Mouse (Mus musculus) heart, embryonic 12.5 days (tissue): ENCODE measurements at regions not wholly inside any gene's neighbourhood (a gene's known extent, or its start where the extent isn't known, plus 50 kb on each side); places are given as distances from the start of the nearest gene placed in this dataset.
A peak's percentile ranks its signal among the peaks of the same experiment; 100 is the strongest.

Experiments used
- ATAC-seq: fragments of 200-750 bp; cut with Nextera tagmentation; 2 replicates; pipeline ENCODE4 v1.8.0; 2017; ENCODE audit warnings: moderate TSS enrichment, moderate library complexity; ENCODE audit not compliant: insufficient number of reproducible peaks, low FRiP score
- H3K27ac ChIP-seq: fragments of 300-500 bp; sonication (generic); 2 replicates; pipeline ENCODE4 v1.5.1; 2016; ENCODE audit warnings: mild to moderate bottlenecking, moderate library complexity; ENCODE audit not compliant: poor library complexity, severe bottlenecking
- H3K27me3 ChIP-seq: fragments of 300-500 bp; sonication (generic); replicated peaks from 2 replicates; pipeline ENCODE4 v1.6.1; 2016; ENCODE audit warnings: mild to moderate bottlenecking, moderate library complexity
- H3K36me3 ChIP-seq: fragments of 300-500 bp; sonication (generic); 2 replicates; pipeline ENCODE4 v1.6.1; 2016; ENCODE audit warnings: mild to moderate bottlenecking, moderate library complexity
- H3K4me1 ChIP-seq: fragments of 300-500 bp; sonication (generic); replicated peaks from 2 replicates; pipeline ENCODE4 v1.6.1; 2016; ENCODE audit warnings: mild to moderate bottlenecking
- H3K4me2 ChIP-seq: fragments of 300-500 bp; sonication (generic); 2 replicates; pipeline ENCODE4 v1.6.1; 2016; ENCODE audit warnings: mild to moderate bottlenecking, moderate library complexity
- H3K4me3 ChIP-seq: fragments of 300-500 bp; sonication (generic); 2 replicates; pipeline ENCODE4 v1.5.1; 2016; ENCODE audit warnings: mild to moderate bottlenecking
- H3K9ac ChIP-seq: fragments of 300-500 bp; sonication (generic); 2 replicates; pipeline ENCODE4 v1.6.1; 2016; ENCODE audit warnings: mild to moderate bottlenecking, moderate library complexity
- H3K9me3 ChIP-seq: fragments of 300-500 bp; sonication (generic); replicated peaks from 2 replicates; pipeline ENCODE4 v1.6.1; 2016; ENCODE audit warnings: mild to moderate bottlenecking, moderate library complexity
- WGBS: fragments of 180-500 bp; shearing (Covaris S2); methylation state at CpG from one replicate; pipeline ENCODE4 v1.1.7; 2016; 5-methylcytosine and 5-hydroxymethylcytosine counted together

DNA sequence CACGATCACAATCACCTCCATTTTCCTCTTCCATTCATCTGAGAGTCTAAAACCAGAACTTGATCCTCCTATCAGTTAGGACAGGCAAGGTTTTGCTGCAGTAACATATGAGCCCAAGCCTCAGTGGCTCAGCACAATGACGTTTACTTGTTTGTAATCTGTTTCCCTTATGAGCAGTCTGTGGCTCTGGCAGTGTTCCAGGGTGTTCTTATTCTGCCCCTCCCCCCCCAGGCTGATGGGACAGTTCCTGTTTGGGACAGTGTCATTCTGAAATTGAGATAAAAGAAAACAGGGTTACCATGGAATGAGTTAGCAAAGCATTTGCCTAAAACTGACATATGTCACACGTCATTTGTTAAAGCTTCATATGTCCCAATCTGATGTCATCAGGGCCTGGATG, 75.5 kb downstream of the Vcpkmt start:
- 64% methylated on average over 3 of the region's 3 CpGs for WGBS
- no peaks in the 10 kb centered on the region for H3K9me3 ChIP-seq
- no peak overlapping the region for H3K9ac ChIP-seq
- H3K27ac ChIP-seq, result no peak overlapping the region
- no peaks in the 10 kb centered on the region for H3K36me3 ChIP-seq
- no peak overlapping the region for H3K4me3 ChIP-seq
- no peak for ATAC-seq
- H3K4me2 ChIP-seq, result no peak overlapping the region
- no peaks in the 10 kb centered on the region for H3K27me3 ChIP-seq
- H3K4me1 ChIP-seq, result peaks cover 17% of the 10 kb centered on the region

DNA sequence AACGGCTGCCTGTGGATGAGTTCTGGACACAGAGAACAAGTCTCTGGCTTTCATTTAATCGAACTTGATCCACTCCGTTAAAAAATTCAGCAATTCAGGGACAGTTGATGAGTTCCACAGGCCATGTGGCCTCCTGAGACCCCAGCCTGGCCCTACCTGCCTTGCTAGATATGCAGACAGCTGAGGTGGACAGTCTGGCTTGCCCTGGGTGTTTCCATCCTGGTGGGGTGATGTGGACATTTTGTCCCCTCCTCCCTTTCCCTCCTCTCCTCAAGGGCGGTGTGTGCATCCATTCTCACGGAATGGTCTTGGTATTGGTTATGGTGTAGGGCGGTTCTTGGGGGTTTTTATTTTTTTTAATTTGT, 80.1 kb downstream of the Vcpkmt start:
- 0 out of 2 replicates have a peak, but pooled peaks have one; percentile 3 for ATAC-seq
- Histone ChIP-seq H3K9me3 (no peaks in the 10 kb centered on the region), H3K4me3 (no peak overlapping the region), H3K4me1 (peaks cover 25% of the 10 kb centered on the region), H3K27ac (peak overlapping the region; percentile 87), H3K9ac (peak overlapping the region; percentile 36; the same call in 1 of the 2 replicates), H3K36me3 (no peaks in the 10 kb centered on the region), H3K4me2 (peak overlapping the region; percentile 46), H3K27me3 (no peaks in the 10 kb centered on the region)
- WGBS, result 69% methylated on average over 6 of the region's 6 CpGs

DNA sequence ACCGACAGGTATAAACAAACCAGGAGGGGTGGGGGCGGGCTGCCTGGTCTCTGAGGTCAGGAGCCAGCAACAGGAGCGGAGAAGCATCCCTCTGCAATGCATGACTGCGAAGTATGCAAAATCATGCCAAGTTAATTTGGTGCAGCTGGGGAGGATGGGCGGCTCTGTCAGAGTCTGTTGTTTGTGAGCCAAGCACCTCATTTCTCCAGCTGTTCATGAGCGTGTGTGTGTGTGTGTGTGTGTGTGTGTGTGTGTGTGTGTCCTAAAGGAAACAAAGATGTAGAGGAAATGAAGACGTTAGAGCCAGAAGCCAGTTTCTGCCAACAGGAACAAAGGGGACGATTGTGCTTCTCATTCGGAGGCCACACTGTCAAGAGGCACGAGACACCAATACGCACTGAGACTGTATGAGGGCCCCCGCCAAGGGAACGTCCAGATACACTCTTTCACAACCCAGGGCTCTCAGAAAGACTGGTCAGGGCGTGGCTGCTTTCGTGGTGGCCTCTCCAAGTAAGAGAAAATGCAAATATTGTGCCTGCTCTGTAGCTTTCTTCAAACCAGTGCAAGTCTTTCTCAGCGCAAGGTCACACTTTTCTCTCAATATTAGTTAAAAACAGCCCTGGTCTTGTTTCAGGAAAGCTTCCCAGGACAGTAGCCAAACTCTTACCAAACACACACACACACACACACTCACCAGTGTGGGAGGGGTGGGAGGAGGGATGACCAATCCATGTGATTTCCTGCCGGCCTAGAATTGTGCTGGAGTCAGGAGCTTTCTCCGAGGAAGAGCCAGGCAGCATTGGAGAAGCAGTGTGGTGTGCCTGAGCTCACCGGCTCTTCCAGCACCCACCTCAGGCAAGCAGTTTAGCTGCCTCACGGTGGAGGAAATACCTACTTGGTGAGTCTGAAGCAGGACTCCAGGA, 80.8 kb downstream of the Vcpkmt start:
- Histone ChIP-seq H3K27me3 (no peaks in the 10 kb centered on the region), H3K4me1 (peaks cover 29% of the 10 kb centered on the region), H3K4me3 (no peak overlapping the region), H3K27ac (peak overlapping the region; percentile 87), H3K36me3 (no peaks in the 10 kb centered on the region), H3K9ac (peak overlapping the region; percentile 36; the same call in 1 of the 2 replicates), H3K4me2 (peak overlapping the region; percentile 46), H3K9me3 (no peaks in the 10 kb centered on the region)
- 32% methylated on average over 20 of the region's 20 CpGs for WGBS
- peak; percentile 89 for ATAC-seq

DNA sequence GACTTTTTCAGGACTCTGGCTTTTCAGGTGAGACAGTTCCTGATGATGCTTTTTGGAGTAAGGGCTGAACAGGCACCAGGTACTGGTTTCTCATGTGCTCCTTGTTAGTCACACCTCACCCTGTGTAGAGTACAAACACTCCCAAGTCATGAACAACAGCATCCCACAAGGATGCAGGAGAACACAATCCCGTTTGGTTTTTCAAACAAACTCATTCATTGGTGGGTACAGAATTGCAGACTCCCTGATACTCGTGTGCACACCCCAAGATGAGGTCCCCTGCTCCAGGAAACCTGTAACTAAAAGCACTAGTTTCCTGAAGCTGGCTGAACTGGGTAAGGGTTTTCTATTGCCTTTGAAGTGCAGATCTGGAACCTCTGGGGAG, 81.5 kb downstream of the Vcpkmt start:
- peaks cover 31% of the 10 kb centered on the region for H3K4me1 ChIP-seq
- no peak overlapping the region for H3K9ac ChIP-seq
- no peaks in the 10 kb centered on the region for H3K27me3 ChIP-seq
- peak overlapping the region; percentile 46; the same call in 1 of the 2 replicates for H3K4me2 ChIP-seq
- no peaks in the 10 kb centered on the region for H3K36me3 ChIP-seq
- no peak overlapping the region for H3K4me3 ChIP-seq
- no peak for ATAC-seq
- H3K27ac ChIP-seq, result peak overlapping the region; percentile 87
- no peaks in the 10 kb centered on the region for H3K9me3 ChIP-seq
- WGBS, result 35% methylated on average over 2 of the region's 2 CpGs

DNA sequence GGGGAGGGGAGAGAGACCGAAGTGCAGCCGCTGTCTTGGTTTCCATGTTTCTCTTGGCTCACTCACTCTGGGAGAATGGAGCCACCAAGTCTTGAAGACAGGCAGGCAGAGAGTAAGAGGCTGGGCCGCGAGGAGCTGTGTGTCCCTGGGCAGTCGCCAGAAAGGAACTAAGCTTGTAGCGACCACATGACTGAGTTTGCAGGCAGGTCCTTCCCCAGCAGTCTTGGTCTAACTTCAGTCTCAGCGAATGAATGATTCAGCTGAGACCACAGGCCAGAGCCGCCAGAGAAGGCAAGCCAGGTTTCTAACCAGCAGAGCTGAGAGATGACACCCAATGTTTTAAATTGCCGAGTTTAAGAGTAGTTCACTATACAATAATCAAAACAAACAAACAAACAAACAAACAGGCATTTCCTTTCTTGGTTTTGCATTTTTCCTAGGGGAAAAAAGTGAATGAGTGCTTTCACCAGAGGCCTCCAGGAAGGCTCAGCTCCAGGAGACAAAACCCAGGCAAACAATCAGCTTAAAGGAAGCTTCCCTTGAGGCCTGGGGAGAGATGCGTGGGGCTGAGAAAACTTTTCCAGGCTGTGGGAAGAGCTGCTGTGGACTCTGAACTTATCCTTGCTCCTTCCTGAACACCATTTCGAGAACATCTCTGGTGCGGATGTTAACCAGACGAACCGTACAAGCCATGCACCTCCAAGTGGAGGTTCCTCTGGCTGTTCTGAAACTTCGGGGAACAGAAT, 82.1 kb downstream of the Vcpkmt start:
- Histone ChIP-seq H3K9me3 (no peaks in the 10 kb centered on the region), H3K36me3 (no peaks in the 10 kb centered on the region), H3K9ac (no peak overlapping the region), H3K4me2 (no peak overlapping the region), H3K27me3 (no peaks in the 10 kb centered on the region), H3K27ac (peak overlapping the region; percentile 87), H3K4me1 (peaks cover 37% of the 10 kb centered on the region), H3K4me3 (no peak overlapping the region)
- peak; percentile 35; the same call in 1 of the 2 replicates for ATAC-seq
- WGBS, result 63% methylated on average over 15 of the region's 15 CpGs

DNA sequence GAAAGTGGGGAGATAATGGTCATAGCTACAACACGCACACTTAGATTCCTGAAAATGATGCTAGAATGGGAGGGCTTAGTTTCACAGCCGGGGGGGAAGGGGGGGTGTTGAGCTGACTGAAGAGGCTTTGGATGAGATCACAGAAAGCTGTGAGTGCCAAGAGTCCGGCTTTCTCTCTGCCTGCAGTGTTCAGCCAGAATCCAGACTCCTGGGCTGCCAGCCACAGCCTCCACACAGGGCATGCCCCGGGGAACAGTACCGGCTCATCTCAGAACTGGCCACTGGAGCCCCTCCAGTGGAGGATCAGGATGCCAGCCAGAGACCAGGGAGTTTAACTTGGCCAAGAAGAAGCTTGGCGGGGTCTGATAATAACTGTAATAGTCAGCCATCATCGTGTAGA, 85.7 kb downstream of the Vcpkmt start:
- Histone ChIP-seq H3K4me3 (no peak overlapping the region), H3K27ac (peak overlapping the region; percentile 22; the same call in 1 of the 2 replicates), H3K9me3 (no peaks in the 10 kb centered on the region), H3K4me2 (no peak overlapping the region), H3K4me1 (peaks cover 37% of the 10 kb centered on the region), H3K9ac (no peak overlapping the region), H3K36me3 (no peaks in the 10 kb centered on the region), H3K27me3 (no peaks in the 10 kb centered on the region)
- WGBS, result 65% methylated on average over 7 of the region's 7 CpGs
- no peak for ATAC-seq

DNA sequence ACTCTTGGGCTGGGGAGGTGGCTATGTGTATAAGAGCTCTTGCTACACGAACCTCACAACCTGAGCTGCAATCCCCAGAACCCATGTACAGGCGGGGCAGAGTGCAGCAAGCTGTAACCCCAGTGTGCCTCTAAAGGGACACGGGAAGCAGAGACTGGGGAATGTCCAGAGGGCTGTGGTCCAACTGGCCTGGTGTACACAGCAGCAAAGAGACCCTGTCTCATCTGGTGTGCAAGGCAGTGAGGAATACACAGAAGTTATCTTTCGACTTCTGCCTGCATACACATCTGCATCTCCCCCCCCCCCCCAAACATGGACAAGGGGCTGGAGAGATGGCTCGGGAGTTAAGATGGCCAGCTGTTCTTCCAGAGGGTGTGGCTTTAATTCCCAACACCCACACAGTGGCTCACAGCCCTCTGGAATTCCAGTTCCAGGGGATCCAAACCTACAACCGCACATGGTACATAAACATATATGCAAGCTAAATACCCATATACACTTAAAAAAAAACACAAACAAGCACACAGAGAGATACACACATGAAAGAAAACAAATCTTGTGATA, 86.4 kb downstream of the Vcpkmt start:
- no peak for ATAC-seq
- no peak overlapping the region for H3K4me2 ChIP-seq
- 69% methylated on average over 6 of the region's 6 CpGs for WGBS

DNA sequence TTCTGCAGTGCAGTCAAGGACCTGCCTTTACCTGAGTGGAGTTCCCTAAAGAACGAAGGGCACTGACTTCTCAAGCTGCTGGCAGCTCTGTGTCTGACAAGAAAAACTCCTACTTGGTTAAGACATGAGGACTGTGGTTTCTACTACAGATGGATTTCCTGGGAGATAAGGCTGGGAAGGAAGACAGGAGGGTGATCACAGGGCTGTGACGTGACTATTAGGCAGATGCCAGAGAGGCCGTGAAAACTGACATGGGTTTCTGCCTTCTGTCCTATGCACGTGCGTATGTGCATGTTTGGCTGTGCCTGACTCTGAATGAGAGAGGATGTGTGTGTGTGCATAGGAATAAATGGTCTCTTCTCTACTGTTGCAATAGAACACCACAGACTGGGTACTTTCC, 87.1 kb downstream of the Vcpkmt start:
- 61% methylated on average over 5 of the region's 5 CpGs for WGBS
- Histone ChIP-seq H3K4me3 (no peak overlapping the region), H3K36me3 (no peaks in the 10 kb centered on the region), H3K27me3 (no peaks in the 10 kb centered on the region), H3K9me3 (no peaks in the 10 kb centered on the region), H3K27ac (no peak overlapping the region), H3K9ac (0 out of 2 replicates have a peak overlapping the region, but pooled peaks have one; percentile 10), H3K4me2 (no peak overlapping the region), H3K4me1 (peaks cover 24% of the 10 kb centered on the region)
- no peak for ATAC-seq

More for the DNA sequence above, 86.4 kb downstream of the Vcpkmt start:
- H3K27me3 ChIP-seq, result no peaks in the 10 kb centered on the region
- H3K9ac ChIP-seq, result no peak overlapping the region
- no peak overlapping the region for H3K27ac ChIP-seq
- peaks cover 31% of the 10 kb centered on the region for H3K4me1 ChIP-seq
- no peaks in the 10 kb centered on the region for H3K36me3 ChIP-seq
- no peak overlapping the region for H3K4me3 ChIP-seq
- H3K9me3 ChIP-seq, result no peaks in the 10 kb centered on the region

DNA sequence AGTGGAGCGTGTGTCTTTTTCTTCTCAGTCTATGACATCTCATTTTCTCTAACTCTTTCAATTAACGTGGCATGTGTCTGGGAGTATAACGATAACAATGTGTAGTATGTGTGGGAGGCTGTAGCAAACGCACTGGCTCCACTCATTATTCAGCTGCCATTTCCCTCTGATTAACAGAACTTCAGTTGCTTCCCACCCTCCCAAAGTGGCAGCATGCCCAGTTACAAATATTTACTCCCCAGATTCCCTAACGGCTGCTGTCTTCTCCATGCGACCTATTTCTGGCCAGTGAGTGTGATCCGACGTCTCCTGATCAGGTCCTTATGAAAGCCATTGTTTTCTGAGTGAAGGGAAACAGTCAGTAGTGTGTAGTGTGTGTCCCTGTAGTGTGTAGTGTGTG, 88.2 kb downstream of the Vcpkmt start:
- WGBS, result 55% methylated on average over 8 of the region's 8 CpGs
- H3K36me3 ChIP-seq, result no peaks in the 10 kb centered on the region
- no peak overlapping the region for H3K4me2 ChIP-seq
- peaks cover 8% of the 10 kb centered on the region; the same call in 1 of the 2 replicates for H3K27me3 ChIP-seq
- no peaks in the 10 kb centered on the region for H3K9me3 ChIP-seq
- no peak overlapping the region for H3K9ac ChIP-seq
- peak overlapping the region; percentile 23 for H3K27ac ChIP-seq
- no peak overlapping the region for H3K4me3 ChIP-seq
- ATAC-seq, result no peak
- H3K4me1 ChIP-seq, result peaks cover 22% of the 10 kb centered on the region

DNA sequence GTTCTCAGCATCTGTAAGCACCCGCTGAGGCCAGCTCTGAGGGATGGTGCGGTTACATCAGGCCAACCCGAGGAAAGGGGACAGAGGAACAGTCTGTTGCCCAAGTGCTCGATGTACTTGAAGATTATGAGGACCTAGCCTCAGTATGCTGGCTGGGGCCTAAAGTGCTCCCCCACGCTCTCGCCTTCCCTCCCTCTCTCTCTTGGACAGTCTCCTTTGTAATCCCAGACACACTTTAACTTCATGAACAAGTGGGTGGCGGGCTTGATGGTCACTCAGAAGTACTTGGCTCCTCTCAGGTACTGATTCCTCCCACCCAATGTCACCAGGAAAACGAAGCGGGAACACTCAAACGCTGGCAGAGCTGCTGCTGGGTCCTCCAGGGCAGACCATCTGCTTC, 93.1 kb downstream of the Vcpkmt start:
- H3K4me3 ChIP-seq, result no peak overlapping the region
- H3K27ac ChIP-seq, result no peak overlapping the region
- no peak overlapping the region for H3K9ac ChIP-seq
- peaks cover 15% of the 10 kb centered on the region for H3K4me1 ChIP-seq
- WGBS, result 84% methylated on average over 10 of the region's 10 CpGs
- no peak for ATAC-seq
- H3K4me2 ChIP-seq, result no peak overlapping the region
- no peaks in the 10 kb centered on the region for H3K9me3 ChIP-seq
- peaks cover 11% of the 10 kb centered on the region for H3K27me3 ChIP-seq
- H3K36me3 ChIP-seq, result no peaks in the 10 kb centered on the region

DNA sequence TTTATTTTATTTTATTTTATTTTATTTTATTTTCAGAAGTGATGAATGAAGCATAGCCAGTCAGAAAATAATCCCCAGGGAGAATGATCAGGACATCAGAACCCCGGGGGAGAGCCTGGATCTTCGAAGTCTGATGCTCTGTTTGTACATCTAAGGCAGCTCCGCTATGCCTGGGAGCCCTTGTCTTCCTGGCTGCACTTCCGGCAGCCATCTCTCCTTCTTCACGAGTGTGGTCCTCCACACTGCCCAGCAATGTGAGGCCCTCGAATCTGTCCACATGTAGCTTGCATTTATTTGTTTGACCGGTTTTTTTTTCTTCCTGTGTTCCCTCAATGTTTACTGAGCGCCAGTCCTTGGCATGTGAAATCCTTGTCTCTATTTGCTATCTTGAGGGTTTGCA, 95.9 kb downstream of the Vcpkmt start:
- ATAC-seq, result no peak
- Histone ChIP-seq H3K9ac (no peak overlapping the region), H3K9me3 (no peaks in the 10 kb centered on the region), H3K36me3 (no peaks in the 10 kb centered on the region), H3K4me1 (peaks cover 13% of the 10 kb centered on the region), H3K4me3 (no peak overlapping the region), H3K4me2 (no peak overlapping the region), H3K27ac (no peak overlapping the region), H3K27me3 (peaks cover 11% of the 10 kb centered on the region)
- 66% methylated on average over 8 of the region's 8 CpGs for WGBS
